Mouse (Mus musculus) intestine, postnatal 0 days (tissue): ENCODE results near the gene Nos1. TPM values are rescaled to one million over a fixed set of nuclear protein-coding genes. Genes with fewer than 3 reads are reported as not detected.

ENCODE experiments used
- ATAC-seq: fragments of 200-750 bp; cut with Nextera tagmentation; 2 replicates; pipeline ENCODE4 v1.8.0; 2017; ENCODE audit warnings: mild to moderate bottlenecking, moderate TSS enrichment, moderate library complexity
- H3K27ac ChIP-seq: fragments of 300-500 bp; sonication (generic); 2 replicates; pipeline ENCODE4 v1.5.1; 2014; ENCODE audit warnings: mild to moderate bottlenecking, low read depth, low read length, moderate library complexity
- H3K27me3 ChIP-seq: fragments of 300-500 bp; sonication (generic); replicated peaks from 2 replicates; pipeline ENCODE4 v1.6.1; 2014; ENCODE audit warnings: low read length, mixed read lengths; ENCODE audit not compliant: control insufficient read depth, insufficient read depth
- H3K36me3 ChIP-seq: fragments of 300-500 bp; sonication (generic); 2 replicates; pipeline ENCODE4 v1.6.1; 2014; ENCODE audit warnings: mild to moderate bottlenecking, moderate library complexity; ENCODE audit not compliant: control insufficient read depth, insufficient read depth
- H3K4me1 ChIP-seq: fragments of 300-500 bp; sonication (generic); replicated peaks from 2 replicates; pipeline ENCODE4 v1.6.1; 2014; ENCODE audit warnings: antibody characterized with exemption, low read length, mixed read lengths; ENCODE audit not compliant: control insufficient read depth, insufficient read depth
- H3K4me2 ChIP-seq: fragments of 300-500 bp; sonication (generic); replicated peaks from 2 replicates; pipeline ENCODE4 v1.6.1; 2014; ENCODE audit warnings: low read depth, mild to moderate bottlenecking, moderate library complexity
- H3K4me3 ChIP-seq: fragments of 300-500 bp; sonication (generic); 2 replicates; pipeline ENCODE4 v1.5.1; 2014; ENCODE audit warnings: low read depth, low read length
- H3K9ac ChIP-seq: fragments of 300-500 bp; sonication (generic); 2 replicates; pipeline ENCODE4 v1.6.1; 2014; ENCODE audit warnings: mild to moderate bottlenecking, low read depth, low read length
- H3K9me3 ChIP-seq: fragments of 300-500 bp; sonication (generic); 2 replicates; pipeline ENCODE4 v1.6.1; 2016; ENCODE audit warnings: mixed run types; ENCODE audit not compliant: control insufficient read depth
- CTCF ChIP-seq: sonication (generic); IDR thresholded peaks from 2 replicates; pipeline ENCODE4 v1.5.1; 2016; ENCODE audit warnings: low read depth, mild to moderate bottlenecking, control low read depth, antibody characterized with exemption, moderate library complexity
- WGBS: fragments of 180-500 bp; shearing (Covaris S2); extraction: QIAGEN DNeasy Blood & Tissue Kit; methylation state at CpG from one replicate; pipeline ENCODE4 v1.1.7; 2014; 5-methylcytosine and 5-hydroxymethylcytosine counted together
- polyA plus RNA-seq: library from polyadenylated mRNA; unstranded; fragments of >200 nt; fragmentation: Nextera tagmentation; extraction: Ambion mirVana; gene quantifications from 2 replicates; pipeline ENCODE4 v1.2.1, GENCODE M21; 2015

Gene Nos1
- polyA plus RNA-seq, 1 experiment from 2014 or later: 0.86 TPM

GRCm38 (mm10) chr5:117842699-117843098 is 61.9 kb downstream of the Nos1 start:
- Histone ChIP-seq H3K9ac (no peak overlapping the region), H3K27ac (no peak overlapping the region), H3K36me3 (no peaks in the 10 kb centered on the region), H3K4me1 (no peaks in the 10 kb centered on the region), H3K4me3 (no peak overlapping the region), H3K4me2 (no peak overlapping the region), H3K9me3 (no peaks in the 10 kb centered on the region), H3K27me3 (peaks cover 35% of the 10 kb centered on the region)
- no peak for ATAC-seq
- 6% methylated on average over 14 of the region's 14 CpGs for WGBS
- TF ChIP-seq CTCF: no peak

- Histone ChIP-seq H3K4me1 (no peaks in the 10 kb centered on the region), H3K9me3 (no peaks in the 10 kb centered on the region), H3K27ac (no peak overlapping the region), H3K4me3 (no peak overlapping the region), H3K27me3 (peaks cover 35% of the 10 kb centered on the region), H3K9ac (no peak overlapping the region), H3K4me2 (no peak overlapping the region), H3K36me3 (no peaks in the 10 kb centered on the region)
- WGBS: 29% methylated on average over 1 of the region's 1 CpGs
- no peak for TF ChIP-seq CTCF
- no peak for ATAC-seq
Measured at GRCm38 (mm10) chr5:117844611-117845010, 63.8 kb downstream of the Nos1 start.

DNA sequence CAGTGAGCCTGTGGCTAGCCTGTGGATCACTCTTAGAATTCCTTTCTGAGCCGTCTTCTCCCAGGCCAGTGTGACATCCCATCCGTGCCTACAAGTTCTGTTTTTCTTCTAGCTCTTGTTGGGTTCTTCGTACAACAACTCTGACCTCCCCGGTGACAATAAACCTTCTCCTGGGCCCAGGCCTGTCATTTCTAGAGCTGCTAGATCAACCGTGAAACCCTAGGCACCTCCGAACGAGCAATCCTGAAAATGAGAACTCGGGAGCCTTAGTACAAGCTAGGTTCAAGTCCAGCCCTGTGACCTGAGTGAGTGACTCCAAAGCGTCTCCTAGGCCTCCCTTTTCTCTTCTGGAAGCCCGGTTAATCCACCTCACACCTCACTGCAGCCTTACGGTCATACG is 69.6 kb downstream of the Nos1 start:
- no peaks in the 10 kb centered on the region for H3K4me1 ChIP-seq
- H3K27ac ChIP-seq: no peak overlapping the region
- H3K9ac ChIP-seq: no peak overlapping the region
- H3K4me3 ChIP-seq: no peak overlapping the region
- H3K27me3 ChIP-seq: no peaks in the 10 kb centered on the region
- H3K36me3 ChIP-seq: no peaks in the 10 kb centered on the region
- H3K4me2 ChIP-seq: no peak overlapping the region
- no peak for ATAC-seq
- H3K9me3 ChIP-seq: no peaks in the 10 kb centered on the region
- WGBS: 85% methylated on average over 12 of the region's 12 CpGs
- no peak for TF ChIP-seq CTCF

DNA sequence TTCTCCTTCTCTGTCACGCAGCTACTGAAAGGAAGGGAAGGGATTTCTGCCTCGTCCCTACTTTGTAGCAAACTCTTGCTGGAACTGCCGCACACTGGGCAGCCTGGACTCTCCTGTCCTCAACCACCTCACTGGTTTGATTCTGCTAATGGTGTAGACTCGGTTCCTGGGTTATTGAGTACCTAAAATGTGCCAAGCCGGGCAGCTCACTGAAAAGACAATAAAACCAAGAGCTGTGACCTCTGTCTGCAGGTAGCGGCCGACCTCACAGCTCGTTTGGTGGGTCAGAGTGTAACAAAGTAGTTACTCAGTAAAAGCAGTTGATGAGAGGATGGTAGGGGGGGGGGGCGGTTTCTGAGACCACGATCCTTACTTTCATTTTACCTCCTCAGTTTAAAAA is 72.9 kb downstream of the Nos1 start:
- Histone ChIP-seq H3K4me2 (no peak overlapping the region), H3K4me3 (no peak overlapping the region), H3K36me3 (no peaks in the 10 kb centered on the region), H3K27me3 (no peaks in the 10 kb centered on the region), H3K4me1 (no peaks in the 10 kb centered on the region), H3K9ac (no peak overlapping the region), H3K9me3 (no peaks in the 10 kb centered on the region), H3K27ac (no peak overlapping the region)
- TF ChIP-seq CTCF: no peak
- 62% methylated on average over 9 of the region's 10 CpGs for WGBS
- no peak for ATAC-seq

GRCm38 (mm10) chr5:117864588-117865300 is 83.9 kb downstream of the Nos1 start:
- Histone ChIP-seq H3K4me2 (no peak overlapping the region), H3K4me3 (no peak overlapping the region), H3K4me1 (no peaks in the 10 kb centered on the region), H3K27me3 (no peaks in the 10 kb centered on the region), H3K36me3 (no peaks in the 10 kb centered on the region), H3K27ac (no peak overlapping the region), H3K9ac (no peak overlapping the region), H3K9me3 (no peaks in the 10 kb centered on the region)
- 36% methylated on average over 13 of the region's 13 CpGs for WGBS
- no peak for TF ChIP-seq CTCF
- ATAC-seq: no peak

GRCm38 (mm10) chr5:117865876-117866275 is 85.0 kb downstream of the Nos1 start:
- TF ChIP-seq CTCF: no peak

More at GRCm38 (mm10) chr5:117865876-117866275, 85.0 kb downstream of the Nos1 start:
- no peak overlapping the region for H3K27ac ChIP-seq
- H3K9ac ChIP-seq: no peak overlapping the region
- H3K4me2 ChIP-seq: no peak overlapping the region
- H3K9me3 ChIP-seq: no peaks in the 10 kb centered on the region
- no peak overlapping the region for H3K4me3 ChIP-seq
- H3K4me1 ChIP-seq: no peaks in the 10 kb centered on the region
- WGBS: 65% methylated on average over 16 of the region's 16 CpGs
- no peaks in the 10 kb centered on the region for H3K36me3 ChIP-seq
- no peaks in the 10 kb centered on the region for H3K27me3 ChIP-seq
- ATAC-seq: no peak
